16 mouse cellular contexts compared by ENCODE assay signal in genomic region chr10:7620723-7621122, GRCm38 (mm10).
"Had no signal": no experiment of that assay in that cellular context is flagged by ENCODE, and none has a peak within 500 bp of the region (broad histone marks: within the 10 kb centered on the region; RNA-seq: fewer than 3 reads in every experiment).

No protein-coding gene starts in this region.

- H3K4me2 ChIP-seq: liver, embryonic 12.5 days; lung, embryonic 14.5 days; midbrain, embryonic 12.5 days; neural tube, embryonic 13.5 days; neural tube, embryonic 15.5 days; stomach, embryonic 15.5 days had no signal

- ATAC-seq: liver, embryonic 12.5 days had no signal

- H3K4me3 ChIP-seq: liver, embryonic 12.5 days; midbrain, embryonic 12.5 days; myocyte; neural tube, embryonic 13.5 days; neural tube, embryonic 15.5 days; stomach, embryonic 15.5 days had no signal

- H3K4me1 ChIP-seq: liver, embryonic 12.5 days; midbrain, embryonic 12.5 days; neural tube, embryonic 13.5 days; neural tube, embryonic 15.5 days; stomach, embryonic 15.5 days had no signal

- DNase-seq: lung, adult 18-20 months; lung, embryonic 14.5 days; lung, postnatal 10 days; lung, postnatal 4 days; right cerebral cortex, postnatal 14 days; thymus, adult 2 months; thymus, postnatal 25 days; thymus, postnatal 4 days had no signal

- H3K27ac ChIP-seq: liver, embryonic 12.5 days; liver, embryonic 14.5 days; midbrain, embryonic 12.5 days; neural tube, embryonic 13.5 days; neural tube, embryonic 15.5 days; stomach, embryonic 15.5 days; stomach, postnatal 0 days had no signal

- H3K27me3 ChIP-seq: liver, embryonic 12.5 days; midbrain, embryonic 12.5 days; neural tube, embryonic 13.5 days; neural tube, embryonic 15.5 days; stomach, embryonic 15.5 days had no signal

- H3K36me3 ChIP-seq: liver, embryonic 12.5 days; stomach, embryonic 15.5 days had no signal

- H3K9me3 ChIP-seq: liver, embryonic 12.5 days; midbrain, embryonic 12.5 days; neural tube, embryonic 13.5 days; neural tube, embryonic 15.5 days; stomach, embryonic 15.5 days had no signal

- H3K9ac ChIP-seq: liver, embryonic 12.5 days; liver, embryonic 14.5 days; lung, embryonic 14.5 days; midbrain, embryonic 12.5 days; neural tube, embryonic 13.5 days; neural tube, embryonic 15.5 days; stomach, embryonic 15.5 days had no signal
